Mouse (Mus musculus): ENCODE data around the gene Uso1. TPM values are rescaled to one million over a fixed set of nuclear protein-coding genes. Genes with fewer than 3 reads are reported as not detected.
A peak's percentile ranks its signal among the peaks of the same experiment; 100 is the strongest.
"Not testable (repeated sequence)": the region's sequence is repeated elsewhere in the genome, so short reads cannot be mapped to it uniquely, and the experiment has no call there.

The Uso1 gene
- polyA plus RNA-seq, 2 experiments from 2014 or later = 35.5 to 36.5 TPM

- no peak for ATAC-seq
These were observed 10.0 kb upstream of the Uso1 start for GRCm38 (mm10) chr5:92127751-92128150.

GRCm38 (mm10) chr5:92128570-92128969 lies 9.2 kb upstream of the Uso1 start:
- ATAC-seq = no peak

GRCm38 (mm10) chr5:92129321-92129768 lies 8.4 kb upstream of the Uso1 start:
- no peak for ATAC-seq

GRCm38 (mm10) chr5:92130040-92130682 lies 7.6 kb upstream of the Uso1 start:
- no peak for ATAC-seq

- no peak for ATAC-seq
These were observed 5.6 kb upstream of the Uso1 start for GRCm38 (mm10) chr5:92132127-92132526.

GRCm38 (mm10) chr5:92133006-92133405 lies 4.7 kb upstream of the Uso1 start:
- not testable (repeated sequence) for ATAC-seq

- ATAC-seq = no peak
These were observed 2.8 kb upstream of the Uso1 start for GRCm38 (mm10) chr5:92134934-92135333.

GRCm38 (mm10) chr5:92136536-92137238 lies 1.1 kb upstream of the Uso1 start:
- no peak for ATAC-seq

GRCm38 (mm10) chr5:92138093-92138621 lies 419 bp downstream of the Uso1 start:
- ATAC-seq = peak; percentile 24

GRCm38 (mm10) chr5:92139191-92139590 lies 1.5 kb downstream of the Uso1 start:
- ATAC-seq = no peak

GRCm38 (mm10) chr5:92141696-92142095 lies 4.0 kb downstream of the Uso1 start:
- no peak for ATAC-seq

- ATAC-seq = no peak
These were observed 4.7 kb downstream of the Uso1 start for GRCm38 (mm10) chr5:92142481-92142880.

- no peak for ATAC-seq
These were observed 5.9 kb downstream of the Uso1 start for GRCm38 (mm10) chr5:92143665-92144064.

- no peak for ATAC-seq
These were observed 7.4 kb downstream of the Uso1 start for GRCm38 (mm10) chr5:92144954-92145708.

- no peak for ATAC-seq
These were observed 10.5 kb downstream of the Uso1 start for GRCm38 (mm10) chr5:92148248-92148647.

- no peak for ATAC-seq
These were observed 11.7 kb downstream of the Uso1 start for GRCm38 (mm10) chr5:92149330-92149982.

GRCm38 (mm10) chr5:92154861-92155260 lies 17.1 kb downstream of the Uso1 start:
- ATAC-seq = no peak

GRCm38 (mm10) chr5:92165976-92166375 lies 28.2 kb downstream of the Uso1 start:
- ATAC-seq = no peak

- no peak for ATAC-seq
These were observed 45.5 kb downstream of the Uso1 start for GRCm38 (mm10) chr5:92183071-92183830.

- ATAC-seq = no peak
These were observed 51.2 kb downstream of the Uso1 start for GRCm38 (mm10) chr5:92188881-92189483.

GRCm38 (mm10) chr5:92195716-92196115 lies 58.0 kb downstream of the Uso1 start:
- not testable (repeated sequence) for ATAC-seq
